1 mouse cellular context compared by ENCODE assay signal in the genomic region with DNA sequence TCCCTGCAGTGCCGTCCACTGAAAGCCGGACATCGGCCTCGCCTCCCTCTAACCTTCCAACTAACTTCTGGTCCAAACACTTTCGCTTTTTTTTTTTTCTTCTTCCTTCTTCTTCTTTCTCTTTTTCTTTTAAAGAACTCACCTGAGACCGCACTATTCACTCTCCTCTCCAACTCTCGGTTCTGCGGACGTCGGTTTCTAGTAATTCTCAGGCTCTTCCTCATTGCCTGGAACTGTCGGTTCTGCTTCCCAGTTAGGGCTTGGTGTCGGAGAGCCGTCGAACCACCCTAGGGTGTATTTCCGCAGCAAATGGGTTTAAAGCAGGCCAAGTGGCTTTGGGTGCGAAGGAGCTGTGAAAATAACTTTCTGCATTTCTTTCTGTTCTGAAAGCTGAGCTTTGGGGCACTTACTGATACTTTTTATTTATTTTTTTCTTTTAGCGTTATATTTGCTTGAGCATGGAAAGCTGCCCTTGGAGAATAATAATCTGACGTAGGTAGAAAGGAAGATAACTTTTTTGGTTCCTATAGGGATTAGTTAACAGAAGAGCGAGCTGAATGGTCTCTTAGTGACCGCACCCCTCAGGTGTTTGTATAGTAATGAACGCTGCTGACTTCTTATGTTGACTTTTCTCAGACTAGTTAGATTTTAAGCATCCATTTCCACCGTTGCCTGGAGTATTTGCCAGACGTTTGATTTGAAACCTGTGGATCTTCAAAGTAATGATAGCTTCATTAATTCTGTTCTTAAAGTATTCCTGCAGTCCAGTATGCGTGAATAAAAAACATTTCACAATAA.
TF ChIP-seq lines count a peak whose summit lies in the region.

No protein-coding gene starts in this region.

TF ChIP-seq in CH12.LX, 34 proteins besides CTCF, POLR2A, EP300 and RAD21 (continued from another document):
- TF ChIP-seq TCF12 (IDR thresholded peaks at IDR 0.05; ENCODE audit: low read depth, low read length) = no peak
- TF ChIP-seq CHD2 (IDR thresholded peaks at IDR 0.05; ENCODE audit: low read length) = no peak
- TF ChIP-seq USF1 (IDR thresholded peaks at IDR 0.05; ENCODE audit: low read depth, low read length) = no peak
- TF ChIP-seq MAZ (IDR thresholded peaks at IDR 0.05; ENCODE audit: low read depth, low read length) = no peak
- TF ChIP-seq RCOR1 (conservative IDR thresholded peaks at IDR 0.05; ENCODE audit: low read depth, low read length) = no peak
